Mouse (Mus musculus): ENCODE measurements around the gene Asrgl1. TPM values are rescaled to one million over a fixed set of nuclear protein-coding genes. Genes with fewer than 3 reads are reported as not detected.
"Not testable (repeated sequence)": the region's sequence is repeated elsewhere in the genome, so short reads cannot be mapped to it uniquely, and the experiment has no call there.

The Asrgl1 gene
- polyA plus RNA-seq (2014; fragmentation: Nextera tagmentation; extraction: Ambion mirVana): 21.2 and 25.1 TPM in 2 replicates

GRCm38 (mm10) chr19:9135512-9136331 lies at the start of gene Asrgl1:
Gene Asrgl1, minus strand, starts transcription at chr19:9135636.
- peak; percentile 95 for ATAC-seq (replicated peaks; ENCODE audit: low FRiP score)

DNA sequence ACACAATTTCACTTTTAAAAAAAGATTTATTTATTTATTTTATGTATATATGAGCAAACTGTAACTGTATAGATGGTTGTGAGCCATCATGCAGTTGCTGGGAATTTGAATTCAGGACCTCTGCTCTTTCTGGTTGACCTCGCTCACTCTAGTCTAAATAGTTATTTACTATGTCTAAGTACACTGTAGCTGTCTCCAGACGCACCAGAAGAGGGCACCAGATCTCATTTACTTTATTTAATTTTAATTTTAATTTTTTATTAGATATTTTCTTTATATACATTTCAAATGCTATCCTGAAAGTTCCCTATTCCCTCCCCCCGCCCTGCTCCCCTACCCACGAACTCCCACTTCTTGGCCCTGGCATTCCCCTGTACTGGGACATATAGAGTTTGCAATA lies 10.8 kb upstream of the Asrgl1 start:
- no peaks in the 10 kb centered on the region for H3K27me3 ChIP-seq (replicated peaks; ENCODE audit: control insufficient read depth, insufficient read depth, low read length)
- WGBS: 62% methylated on average over 4 of the region's 4 CpGs
- H3K9me3 ChIP-seq (ENCODE audit: control insufficient read depth, low read length): no peaks in the 10 kb centered on the region
- no peaks in the 10 kb centered on the region for H3K36me3 ChIP-seq (ENCODE audit: control insufficient read depth, insufficient read depth, low read length)
- H3K9ac ChIP-seq (ENCODE audit: low read depth, low read length): no peak overlapping the region
- no peak overlapping the region for H3K4me3 ChIP-seq (ENCODE audit: low read depth, low read length)
- no peak overlapping the region for H3K27ac ChIP-seq (ENCODE audit: low read depth, low read length)
- no peak overlapping the region for H3K4me2 ChIP-seq
- no peaks in the 10 kb centered on the region for H3K4me1 ChIP-seq (replicated peaks; ENCODE audit: control insufficient read depth, insufficient read depth, low read length)
- DNase-seq (ENCODE audit: low spot score): no peak
- no peak for ATAC-seq (replicated peaks; ENCODE audit: low FRiP score)

More at GRCm38 (mm10) chr19:9135512-9136331, at the start of gene Asrgl1:
- WGBS: 12% methylated on average over 31 of the region's 31 CpGs
- Histone ChIP-seq H3K27me3 (replicated peaks; ENCODE audit: control insufficient read depth, insufficient read depth, low read length) (no peaks in the 10 kb centered on the region), H3K4me1 (replicated peaks; ENCODE audit: control insufficient read depth, insufficient read depth, low read length) (peaks cover 10% of the 10 kb centered on the region; the same call in 1 of the 2 replicates), H3K4me2 (peak within 1 kb of the TSS; percentile 88), H3K9ac (ENCODE audit: low read depth, low read length) (peak within 1 kb of the TSS; percentile 93), H3K4me3 (ENCODE audit: low read depth, low read length) (peak within 1 kb of the TSS; percentile 75), H3K9me3 (ENCODE audit: control insufficient read depth, low read length) (no peaks in the 10 kb centered on the region), H3K36me3 (ENCODE audit: control insufficient read depth, insufficient read depth, low read length) (no peaks in the 10 kb centered on the region), H3K27ac (ENCODE audit: low read depth, low read length) (no peak within 1 kb of the TSS)
- DNase-seq (ENCODE audit: low spot score): peak; percentile 90

DNA sequence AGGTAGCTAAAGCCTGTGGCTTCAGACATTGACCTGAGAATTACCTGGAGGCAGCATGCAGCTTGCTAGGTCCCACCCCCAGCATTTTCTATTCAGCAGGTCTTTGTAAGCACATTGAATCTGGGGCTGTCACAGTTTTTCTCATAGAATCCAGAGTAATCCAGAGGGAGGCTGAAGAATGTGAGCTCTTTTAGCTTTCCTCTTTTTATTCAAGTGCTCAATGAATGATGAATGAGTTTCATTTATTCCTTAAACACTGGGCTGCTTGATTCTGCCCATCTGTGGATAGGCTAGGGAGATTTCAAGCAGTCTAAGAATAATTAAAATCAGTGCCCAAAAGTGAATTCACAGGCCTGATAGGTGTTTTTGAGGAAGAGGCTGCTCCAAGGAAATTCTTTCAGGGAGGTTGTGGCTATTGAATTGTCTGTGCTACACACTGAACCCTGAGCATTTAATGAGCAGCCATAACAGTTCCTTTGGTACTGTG lies 8.2 kb upstream of the Asrgl1 start:
- Histone ChIP-seq H3K4me2 (no peak overlapping the region), H3K9me3 (ENCODE audit: control insufficient read depth, low read length) (no peaks in the 10 kb centered on the region), H3K27me3 (replicated peaks; ENCODE audit: control insufficient read depth, insufficient read depth, low read length) (no peaks in the 10 kb centered on the region), H3K4me3 (ENCODE audit: low read depth, low read length) (no peak overlapping the region), H3K27ac (ENCODE audit: low read depth, low read length) (no peak overlapping the region), H3K9ac (ENCODE audit: low read depth, low read length) (no peak overlapping the region), H3K4me1 (replicated peaks; ENCODE audit: control insufficient read depth, insufficient read depth, low read length) (no peaks in the 10 kb centered on the region), H3K36me3 (ENCODE audit: control insufficient read depth, insufficient read depth, low read length) (no peaks in the 10 kb centered on the region)
- no peak for DNase-seq (ENCODE audit: low spot score)
- ATAC-seq (replicated peaks; ENCODE audit: low FRiP score): no peak

GRCm38 (mm10) chr19:9143230-9143629 lies 7.8 kb upstream of the Asrgl1 start:
- H3K4me2 ChIP-seq: no peak overlapping the region

DNA sequence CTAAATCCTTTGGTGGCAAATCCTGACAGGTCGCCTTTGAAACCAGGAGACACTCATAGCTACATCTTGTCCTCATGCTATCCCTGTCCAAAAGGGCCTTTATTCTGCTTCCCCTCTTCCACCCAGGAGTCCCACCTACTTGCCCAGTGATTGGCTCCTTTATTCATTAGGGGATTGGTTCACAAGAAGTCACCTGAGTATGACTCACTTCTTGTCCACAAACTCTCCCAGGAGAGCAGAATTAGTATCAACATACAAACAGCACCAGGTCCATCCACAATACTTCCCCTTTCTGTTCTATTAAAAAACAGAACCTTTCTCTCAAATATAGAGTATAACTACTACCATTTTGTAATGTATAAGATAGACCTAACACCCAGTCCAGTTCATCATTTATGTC lies 4.9 kb upstream of the Asrgl1 start:
- H3K27ac ChIP-seq (ENCODE audit: low read depth, low read length); H3K4me2 ChIP-seq; H3K27me3 ChIP-seq (replicated peaks; ENCODE audit: control insufficient read depth, insufficient read depth, low read length); H3K4me3 ChIP-seq (ENCODE audit: low read depth, low read length); H3K36me3 ChIP-seq (ENCODE audit: control insufficient read depth, insufficient read depth, low read length); H3K4me1 ChIP-seq (replicated peaks; ENCODE audit: control insufficient read depth, insufficient read depth, low read length); H3K9me3 ChIP-seq (ENCODE audit: control insufficient read depth, low read length); H3K9ac ChIP-seq (ENCODE audit: low read depth, low read length); DNase-seq (ENCODE audit: low spot score); ATAC-seq (replicated peaks; ENCODE audit: low FRiP score): not testable (repeated sequence)
- WGBS: 68% methylated on average over 1 of the region's 1 CpGs

More at GRCm38 (mm10) chr19:9143230-9143629, 7.8 kb upstream of the Asrgl1 start:
- ATAC-seq (replicated peaks; ENCODE audit: low FRiP score): no peak
- Histone ChIP-seq H3K9me3 (ENCODE audit: control insufficient read depth, low read length) (no peaks in the 10 kb centered on the region), H3K9ac (ENCODE audit: low read depth, low read length) (no peak overlapping the region), H3K36me3 (ENCODE audit: control insufficient read depth, insufficient read depth, low read length) (no peaks in the 10 kb centered on the region), H3K4me1 (replicated peaks; ENCODE audit: control insufficient read depth, insufficient read depth, low read length) (no peaks in the 10 kb centered on the region), H3K27me3 (replicated peaks; ENCODE audit: control insufficient read depth, insufficient read depth, low read length) (no peaks in the 10 kb centered on the region), H3K4me3 (ENCODE audit: low read depth, low read length) (no peak overlapping the region), H3K27ac (ENCODE audit: low read depth, low read length) (no peak overlapping the region)
- no peak for DNase-seq (ENCODE audit: low spot score)
- WGBS: 82% methylated on average over 2 of the region's 2 CpGs

DNA sequence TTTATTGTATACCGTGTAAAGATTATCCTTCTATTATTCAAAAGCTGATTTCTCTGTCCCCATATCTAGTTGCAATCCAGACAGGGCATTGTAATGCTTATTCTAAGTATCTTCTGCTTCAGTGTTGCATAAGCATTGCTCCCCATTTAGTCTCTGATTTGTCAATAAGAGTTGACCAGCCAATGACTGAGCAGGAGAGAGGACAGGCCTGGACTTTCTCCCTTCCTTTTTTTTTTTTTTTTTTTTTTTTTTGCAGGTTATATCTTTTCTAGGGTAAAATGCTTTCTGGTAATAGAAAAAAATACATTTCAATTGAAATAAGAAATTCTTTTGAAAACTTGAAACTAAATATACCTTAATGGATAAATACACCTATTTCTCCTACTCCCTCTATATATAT lies 1.7 kb upstream of the Asrgl1 start:
- ATAC-seq (replicated peaks; ENCODE audit: low FRiP score) (no peak), DNase-seq (ENCODE audit: low spot score) (no peak)
- Histone ChIP-seq H3K4me3 (ENCODE audit: low read depth, low read length) (no peak overlapping the region), H3K9me3 (ENCODE audit: control insufficient read depth, low read length) (no peaks in the 10 kb centered on the region), H3K9ac (ENCODE audit: low read depth, low read length) (no peak overlapping the region), H3K36me3 (ENCODE audit: control insufficient read depth, insufficient read depth, low read length) (no peaks in the 10 kb centered on the region), H3K4me1 (replicated peaks; ENCODE audit: control insufficient read depth, insufficient read depth, low read length) (peaks cover 10% of the 10 kb centered on the region; the same call in 1 of the 2 replicates), H3K27ac (ENCODE audit: low read depth, low read length) (no peak overlapping the region), H3K27me3 (replicated peaks; ENCODE audit: control insufficient read depth, insufficient read depth, low read length) (no peaks in the 10 kb centered on the region), H3K4me2 (no peak overlapping the region)
- WGBS: 90% methylated on average over 1 of the region's 1 CpGs

- WGBS: 2% methylated on average over 36 of the region's 37 CpGs
- ATAC-seq (replicated peaks; ENCODE audit: low FRiP score): peak; percentile 63
Measured at GRCm38 (mm10) chr19:9134746-9135511, 507 bp downstream of the Asrgl1 start.

GRCm38 (mm10) chr19:9129996-9130395 lies 5.4 kb downstream of the Asrgl1 start:
- Histone ChIP-seq H3K27ac (ENCODE audit: low read depth, low read length) (no peak overlapping the region), H3K27me3 (replicated peaks; ENCODE audit: control insufficient read depth, insufficient read depth, low read length) (no peaks in the 10 kb centered on the region), H3K9ac (ENCODE audit: low read depth, low read length) (no peak overlapping the region), H3K4me2 (no peak overlapping the region), H3K4me3 (ENCODE audit: low read depth, low read length) (no peak overlapping the region), H3K4me1 (replicated peaks; ENCODE audit: control insufficient read depth, insufficient read depth, low read length) (peaks cover 10% of the 10 kb centered on the region; the same call in 1 of the 2 replicates), H3K9me3 (ENCODE audit: control insufficient read depth, low read length) (no peaks in the 10 kb centered on the region), H3K36me3 (ENCODE audit: control insufficient read depth, insufficient read depth, low read length) (0 out of 2 replicates have a peak, but pooled peaks cover 5% of the 10 kb centered on the region)
- ATAC-seq (replicated peaks; ENCODE audit: low FRiP score) (no peak), DNase-seq (ENCODE audit: low spot score) (no peak)
- 81% methylated on average over 1 of the region's 1 CpGs for WGBS

More at GRCm38 (mm10) chr19:9134746-9135511, 507 bp downstream of the Asrgl1 start:
- no peaks in the 10 kb centered on the region for H3K9me3 ChIP-seq (ENCODE audit: control insufficient read depth, low read length)
- H3K27ac ChIP-seq (ENCODE audit: low read depth, low read length): no peak overlapping the region
- H3K4me3 ChIP-seq (ENCODE audit: low read depth, low read length): peak overlapping the region; percentile 75
- H3K4me2 ChIP-seq: peak overlapping the region; percentile 88
- peak; percentile 57 for DNase-seq (ENCODE audit: low spot score)
- peaks cover 10% of the 10 kb centered on the region; the same call in 1 of the 2 replicates for H3K4me1 ChIP-seq (replicated peaks; ENCODE audit: control insufficient read depth, insufficient read depth, low read length)
- no peaks in the 10 kb centered on the region for H3K27me3 ChIP-seq (replicated peaks; ENCODE audit: control insufficient read depth, insufficient read depth, low read length)
- peak overlapping the region; percentile 93 for H3K9ac ChIP-seq (ENCODE audit: low read depth, low read length)
- no peaks in the 10 kb centered on the region for H3K36me3 ChIP-seq (ENCODE audit: control insufficient read depth, insufficient read depth, low read length)
